Mouse (Mus musculus): ENCODE measurements at regions not wholly inside any gene's neighbourhood (a gene's known extent, or its start where the extent isn't known, plus 50 kb on each side); places are given as distances from the start of the nearest gene placed in this dataset.

DNA sequence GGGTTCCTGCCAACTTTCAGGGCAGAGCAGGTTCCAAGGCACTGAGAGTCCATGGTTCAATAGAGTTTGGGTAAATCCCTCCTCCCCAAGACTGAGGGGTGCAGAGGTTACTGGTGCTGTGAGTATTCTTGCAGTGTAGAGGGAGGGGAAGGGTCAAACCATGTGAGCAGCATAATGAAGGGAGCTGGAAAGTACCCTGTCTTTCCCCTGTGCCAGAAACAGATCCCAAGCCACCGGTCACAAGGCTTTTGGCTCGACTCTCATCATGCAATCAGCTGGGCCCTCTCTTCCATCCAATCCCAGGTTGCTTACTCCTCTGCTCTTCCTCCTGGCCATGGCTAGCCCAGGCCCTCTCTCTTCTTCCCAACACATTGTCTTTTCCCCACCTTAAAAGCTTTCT, 182.8 kb upstream of the Rybp start:
- no peak overlapping the region for H3K4me2 ChIP-seq (ENCODE audit: low read depth, low read length, poor library complexity, severe bottlenecking)
- WGBS: 58% methylated on average over 2 of the region's 2 CpGs
- TF ChIP-seq CTCF (IDR thresholded peaks at IDR 0.05): no peak

DNA sequence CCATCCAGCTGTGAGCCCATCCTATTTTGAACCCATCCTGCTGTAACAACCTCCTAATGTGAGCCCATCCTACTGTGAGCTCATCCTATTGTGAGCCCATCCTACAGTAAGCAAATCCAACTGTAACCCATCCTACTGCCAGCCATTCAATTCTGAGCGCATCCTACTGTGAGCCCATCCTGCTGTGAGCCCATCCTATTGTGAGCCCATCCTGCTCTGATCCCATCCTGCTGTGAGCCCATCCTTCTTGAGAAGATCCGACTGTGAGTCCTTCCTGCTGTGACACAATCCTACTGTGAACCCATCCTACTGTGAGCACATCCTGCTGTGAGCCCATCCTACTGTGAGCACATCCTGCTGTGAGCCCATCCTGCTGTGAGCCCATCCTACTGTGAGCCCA, 175.5 kb upstream of the Rybp start:
- H3K4me3 ChIP-seq (ENCODE audit: low read depth, low read length): no peak overlapping the region
- no peaks in the 10 kb centered on the region for H3K36me3 ChIP-seq (ENCODE audit: insufficient read depth, low read length)
- no peak overlapping the region for H3K4me2 ChIP-seq (ENCODE audit: low read depth, low read length, poor library complexity, severe bottlenecking)
- no peaks in the 10 kb centered on the region; the same call in 1 of the 2 replicates for H3K27me3 ChIP-seq (ENCODE audit: insufficient read depth, low read length)
- H3K4me1 ChIP-seq (ENCODE audit: insufficient read depth, low read length): no peaks in the 10 kb centered on the region
- DNase-seq (ENCODE audit: low spot score): no peak
- H3K9ac ChIP-seq (replicated peaks; ENCODE audit: low read length, poor library complexity, severe bottlenecking): no peak overlapping the region
- WGBS: 79% methylated on average over 2 of the region's 2 CpGs
- H3K9me3 ChIP-seq (ENCODE audit: low read length): no peaks in the 10 kb centered on the region
- no peak overlapping the region for H3K27ac ChIP-seq (ENCODE audit: low read depth, low read length)
- TF ChIP-seq CTCF (IDR thresholded peaks at IDR 0.05): no peak
- no peak for ATAC-seq (ENCODE audit: low FRiP score)

More for the DNA sequence above, 182.8 kb upstream of the Rybp start:
- Histone ChIP-seq H3K9ac (replicated peaks; ENCODE audit: low read length, poor library complexity, severe bottlenecking) (no peak overlapping the region), H3K36me3 (ENCODE audit: insufficient read depth, low read length) (no peaks in the 10 kb centered on the region), H3K4me1 (ENCODE audit: insufficient read depth, low read length) (no peaks in the 10 kb centered on the region), H3K9me3 (ENCODE audit: low read length) (no peaks in the 10 kb centered on the region), H3K4me3 (ENCODE audit: low read depth, low read length) (no peak overlapping the region), H3K27me3 (ENCODE audit: insufficient read depth, low read length) (no peaks in the 10 kb centered on the region; the same call in 1 of the 2 replicates), H3K27ac (ENCODE audit: low read depth, low read length) (no peak overlapping the region)
- ATAC-seq (ENCODE audit: low FRiP score): no peak
- no peak for DNase-seq (ENCODE audit: low spot score)

DNA sequence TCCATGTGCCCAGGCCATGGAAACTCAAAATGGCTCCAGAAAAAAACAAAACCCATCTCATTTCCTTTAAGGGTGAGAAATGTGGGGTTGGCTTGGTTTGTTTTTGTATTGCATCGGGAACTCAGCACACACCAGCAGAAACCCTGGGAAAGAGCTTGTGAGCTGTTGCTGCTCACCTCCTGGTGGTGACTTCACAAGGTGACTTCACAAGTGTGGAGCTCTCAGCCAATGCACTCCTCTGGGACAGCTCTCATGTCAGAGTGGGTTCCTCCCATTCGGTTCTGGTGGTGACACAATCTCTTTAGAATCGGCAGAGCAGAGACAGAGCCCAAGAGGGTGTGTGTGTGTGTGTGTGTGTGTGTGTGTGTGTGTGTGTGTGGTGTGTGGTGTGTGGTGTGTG, 166.1 kb upstream of the Rybp start:
- no peaks in the 10 kb centered on the region for H3K27me3 ChIP-seq (ENCODE audit: insufficient read depth, low read length)
- 88% methylated on average over 3 of the region's 3 CpGs for WGBS
- TF ChIP-seq CTCF (IDR thresholded peaks at IDR 0.05): no peak
- no peak overlapping the region for H3K27ac ChIP-seq (ENCODE audit: low read depth, low read length)
- no peaks in the 10 kb centered on the region for H3K4me1 ChIP-seq (ENCODE audit: insufficient read depth, low read length)
- H3K4me2 ChIP-seq (ENCODE audit: low read depth, low read length, poor library complexity, severe bottlenecking): no peak overlapping the region
- no peaks in the 10 kb centered on the region; the same call in 1 of the 2 replicates for H3K36me3 ChIP-seq (ENCODE audit: insufficient read depth, low read length)
- H3K9me3 ChIP-seq (ENCODE audit: low read length): no peaks in the 10 kb centered on the region
- no peak overlapping the region for H3K4me3 ChIP-seq (ENCODE audit: low read depth, low read length)
- DNase-seq (ENCODE audit: low spot score) (no peak), ATAC-seq (ENCODE audit: low FRiP score) (no peak)
- no peak overlapping the region for H3K9ac ChIP-seq (replicated peaks; ENCODE audit: low read length, poor library complexity, severe bottlenecking)

DNA sequence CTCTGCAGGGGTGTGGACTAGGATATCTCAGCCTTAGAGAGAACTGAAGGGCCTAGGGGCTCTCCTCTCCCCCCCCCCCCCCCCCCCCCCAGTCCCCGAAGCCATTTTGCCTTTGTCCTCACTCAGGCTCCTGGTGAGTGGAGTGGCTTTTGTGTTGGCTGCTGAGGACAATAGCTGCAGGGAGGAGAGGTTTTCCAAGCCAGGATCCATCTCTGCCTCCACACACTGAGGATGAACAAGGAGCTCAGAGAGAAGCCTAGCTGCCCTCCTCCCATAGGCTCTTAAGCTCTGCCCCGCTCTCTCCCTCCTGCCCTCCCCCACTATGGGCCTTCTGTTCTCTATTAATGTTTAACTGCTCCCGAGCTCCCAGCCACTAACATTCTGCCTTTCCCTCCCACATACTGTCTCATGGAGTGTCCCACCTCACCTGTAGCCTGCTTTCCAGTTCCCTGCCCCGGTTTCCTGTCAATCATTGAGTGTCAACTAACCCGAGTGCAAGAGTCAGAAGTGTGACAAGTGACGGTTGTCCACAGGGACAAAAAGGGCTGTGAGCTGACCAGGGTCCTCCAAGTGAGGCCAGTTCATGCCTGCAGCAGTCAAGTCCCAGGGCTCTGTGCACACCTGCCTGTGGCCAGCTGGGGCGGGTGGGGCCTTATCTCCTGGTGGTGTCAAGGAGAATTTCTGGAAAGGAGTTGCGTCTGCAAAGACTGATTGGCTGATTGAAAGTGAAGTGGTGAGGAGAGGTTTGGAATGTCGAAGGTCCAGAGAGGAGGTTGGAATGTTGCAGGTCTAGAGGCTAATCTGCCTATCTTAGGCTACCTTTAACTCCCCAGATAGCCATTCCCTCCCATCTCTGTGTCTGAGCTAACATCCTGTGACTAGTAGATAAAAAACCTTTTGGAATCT, 165.1 kb upstream of the Rybp start:
- 61% methylated on average over 8 of the region's 9 CpGs for WGBS
- ATAC-seq (ENCODE audit: low FRiP score): no peak

DNA sequence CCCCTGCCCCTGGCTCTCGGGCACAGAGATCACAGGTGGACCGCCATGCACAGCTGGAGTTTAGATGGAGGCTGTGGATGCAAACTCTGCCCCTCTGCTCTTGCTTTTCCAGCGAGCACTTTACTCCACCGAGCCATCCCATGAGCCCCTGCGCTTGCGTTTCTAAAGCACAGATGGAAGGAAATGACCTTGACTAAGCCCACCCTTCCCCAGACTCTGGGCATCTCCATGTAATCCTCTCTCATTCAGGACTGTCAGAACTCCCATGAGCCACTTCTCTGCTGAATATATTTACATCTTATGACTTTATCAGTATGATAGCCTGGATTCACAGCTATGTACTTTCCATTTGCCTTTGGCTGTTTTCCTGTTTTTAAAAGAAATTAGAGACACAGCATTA, 162.8 kb upstream of the Rybp start:
- no peaks in the 10 kb centered on the region for H3K27me3 ChIP-seq (ENCODE audit: insufficient read depth, low read length)
- no peak for TF ChIP-seq CTCF (IDR thresholded peaks at IDR 0.05)
- no peak for DNase-seq (ENCODE audit: low spot score)
- 63% methylated on average over 6 of the region's 6 CpGs for WGBS
- H3K4me3 ChIP-seq (ENCODE audit: low read depth, low read length): no peak overlapping the region
- H3K4me1 ChIP-seq (ENCODE audit: insufficient read depth, low read length): no peaks in the 10 kb centered on the region
- H3K36me3 ChIP-seq (ENCODE audit: insufficient read depth, low read length): no peaks in the 10 kb centered on the region; the same call in 1 of the 2 replicates
- no peak overlapping the region for H3K9ac ChIP-seq (replicated peaks; ENCODE audit: low read length, poor library complexity, severe bottlenecking)
- H3K9me3 ChIP-seq (ENCODE audit: low read length): no peaks in the 10 kb centered on the region
- H3K4me2 ChIP-seq (ENCODE audit: low read depth, low read length, poor library complexity, severe bottlenecking): no peak overlapping the region
- no peak overlapping the region for H3K27ac ChIP-seq (ENCODE audit: low read depth, low read length)
- ATAC-seq (ENCODE audit: low FRiP score): no peak

More for the DNA sequence above, 165.1 kb upstream of the Rybp start:
- Histone ChIP-seq H3K27ac (ENCODE audit: low read depth, low read length) (no peak overlapping the region), H3K36me3 (ENCODE audit: insufficient read depth, low read length) (no peaks in the 10 kb centered on the region; the same call in 1 of the 2 replicates), H3K4me2 (ENCODE audit: low read depth, low read length, poor library complexity, severe bottlenecking) (no peak overlapping the region), H3K27me3 (ENCODE audit: insufficient read depth, low read length) (no peaks in the 10 kb centered on the region), H3K9me3 (ENCODE audit: low read length) (no peaks in the 10 kb centered on the region), H3K4me3 (ENCODE audit: low read depth, low read length) (no peak overlapping the region), H3K4me1 (ENCODE audit: insufficient read depth, low read length) (no peaks in the 10 kb centered on the region), H3K9ac (replicated peaks; ENCODE audit: low read length, poor library complexity, severe bottlenecking) (no peak overlapping the region)
- no peak for DNase-seq (ENCODE audit: low spot score)
- TF ChIP-seq CTCF (IDR thresholded peaks at IDR 0.05): no peak

GRCm38 (mm10) chr6:100449087-100449486, 161.8 kb upstream of the Rybp start:
- Histone ChIP-seq H3K4me2 (ENCODE audit: low read depth, low read length, poor library complexity, severe bottlenecking) (no peak overlapping the region), H3K4me3 (ENCODE audit: low read depth, low read length) (no peak overlapping the region), H3K27ac (ENCODE audit: low read depth, low read length) (no peak overlapping the region), H3K36me3 (ENCODE audit: insufficient read depth, low read length) (no peaks in the 10 kb centered on the region; the same call in 1 of the 2 replicates), H3K4me1 (ENCODE audit: insufficient read depth, low read length) (no peaks in the 10 kb centered on the region), H3K9ac (replicated peaks; ENCODE audit: low read length, poor library complexity, severe bottlenecking) (no peak overlapping the region), H3K9me3 (ENCODE audit: low read length) (no peaks in the 10 kb centered on the region), H3K27me3 (ENCODE audit: insufficient read depth, low read length) (no peaks in the 10 kb centered on the region)
- whole genome bisulfite sequencing: 97% methylated on average over 4 of the region's 4 CpGs
- TF ChIP-seq CTCF (IDR thresholded peaks at IDR 0.05): peak; percentile 50
- ATAC-seq (ENCODE audit: low FRiP score): no peak
- no peak for DNase-seq (ENCODE audit: low spot score)

Measured in midbrain, postnatal 0 days (tissue).